Mouse (Mus musculus) midbrain, embryonic 14.5 days (tissue): Measurements from ENCODE around the gene Gm2022. TPM values are rescaled to one million over a fixed set of nuclear protein-coding genes. Genes with fewer than 3 reads are reported as not detected.

Source experiments
- polyA plus RNA-seq: library from polyadenylated mRNA; unstranded; fragments of >200 nt; fragmentation: Nextera tagmentation; extraction: Ambion mirVana; gene quantifications from 2 replicates; pipeline ENCODE4 v1.2.1, GENCODE M21; 2014

Gm2022 gene
- polyA plus RNA-seq, 1 experiment from 2014 or later: not detected

Other genes with a start within 250 kb of the Gm2022 start
- gene Gm21319, start 119.6 kb upstream of the Gm2022 start, polyA plus RNA-seq: not detected in 2 replicates
- not detected in 2 replicates for gene Gm21936, start 99.9 kb upstream of the Gm2022 start, polyA plus RNA-seq
- gene BB287469, start 78.8 kb upstream of the Gm2022 start, polyA plus RNA-seq: not detected in 2 replicates
- not detected in 2 replicates for gene Gm2001, start 53.0 kb upstream of the Gm2022 start, polyA plus RNA-seq
- gene Gm2016, start 21.3 kb upstream of the Gm2022 start, polyA plus RNA-seq: not detected in 2 replicates
- gene Gm2035, start 24.5 kb downstream of the Gm2022 start, polyA plus RNA-seq: not detected in 2 replicates
- gene Gm2042, start 58.7 kb downstream of the Gm2022 start, polyA plus RNA-seq: not detected in 2 replicates
- not detected in 2 replicates for gene Gm2075, start 116.5 kb downstream of the Gm2022 start, polyA plus RNA-seq
- gene Gm6803, start 123.4 kb downstream of the Gm2022 start, polyA plus RNA-seq: not detected in 2 replicates
- gene Gm2056, start 131.6 kb downstream of the Gm2022 start, polyA plus RNA-seq: not detected in 2 replicates
- not detected in 2 replicates for gene Gm16368, start 188.3 kb downstream of the Gm2022 start, polyA plus RNA-seq